Mouse (Mus musculus) heart, embryonic 16.5 days (tissue): Measurements from ENCODE around the gene 1700123O20Rik. TPM values are rescaled to one million over a fixed set of nuclear protein-coding genes. Genes with fewer than 3 reads are reported as not detected.

ENCODE experiments used
- ATAC-seq: fragments of 200-750 bp; cut with Nextera tagmentation; replicated peaks from 2 replicates; pipeline ENCODE4 v1.8.0; 2017; ENCODE audit warnings: moderate number of reproducible peaks; ENCODE audit not compliant: insufficient read depth, low FRiP score; ENCODE audit errors: extremely low read depth
- H3K27ac ChIP-seq: fragments of 300-500 bp; sonication (generic); 2 replicates; pipeline ENCODE4 v1.5.1; 2014; ENCODE audit warnings: mild to moderate bottlenecking, low read length, control low read depth, moderate library complexity
- H3K27me3 ChIP-seq: fragments of 300-500 bp; sonication (generic); 2 replicates; pipeline ENCODE4 v1.6.1; 2014; ENCODE audit warnings: low read length, mixed read lengths; ENCODE audit not compliant: control insufficient read depth, insufficient read depth
- H3K36me3 ChIP-seq: fragments of 300-500 bp; sonication (generic); 2 replicates; pipeline ENCODE4 v1.6.1; 2014; ENCODE audit not compliant: control insufficient read depth, insufficient read depth
- H3K4me1 ChIP-seq: fragments of 300-500 bp; sonication (generic); 2 replicates; pipeline ENCODE4 v1.6.1; 2014; ENCODE audit warnings: low read length, mixed read lengths; ENCODE audit not compliant: control insufficient read depth, insufficient read depth
- H3K4me2 ChIP-seq: fragments of 300-500 bp; sonication (generic); 2 replicates; pipeline ENCODE4 v1.6.1; 2014; ENCODE audit warnings: low read depth, mild to moderate bottlenecking, control low read depth, low read length
- H3K4me3 ChIP-seq: fragments of 300-500 bp; sonication (generic); 2 replicates; pipeline ENCODE4 v1.5.1; 2014; ENCODE audit warnings: mild to moderate bottlenecking, control low read depth, low read length
- H3K9ac ChIP-seq: fragments of 300-500 bp; sonication (generic); 2 replicates; pipeline ENCODE4 v1.6.1; 2014; ENCODE audit warnings: low read length, control low read depth
- H3K9me3 ChIP-seq: fragments of 300-500 bp; sonication (generic); replicated peaks from 2 replicates; pipeline ENCODE4 v1.6.1; 2016; ENCODE audit warnings: low read length; ENCODE audit not compliant: control insufficient read depth
- WGBS: fragments of 180-500 bp; shearing (Covaris S2); extraction: QIAGEN DNeasy Blood & Tissue Kit; methylation state at CpG from one replicate; pipeline ENCODE4 v1.1.7; 2014; 5-methylcytosine and 5-hydroxymethylcytosine counted together
- polyA plus RNA-seq: library from polyadenylated mRNA; unstranded; fragments of >200 nt; fragmentation: Nextera tagmentation; extraction: Ambion mirVana; gene quantifications from 2 replicates; pipeline ENCODE4 v1.2.1, GENCODE M21; 2015

1700123O20Rik gene
- polyA plus RNA-seq, 1 experiment from 2014 or later, result 49.8 TPM

GRCm38 (mm10) chr14:54687251-54687650, 1.2 kb downstream of the 1700123O20Rik start:
- H3K9me3 ChIP-seq, result no peaks in the 10 kb centered on the region
- peak overlapping the region; percentile 100 for H3K9ac ChIP-seq
- peak overlapping the region; percentile 99 for H3K27ac ChIP-seq
- ATAC-seq, result no peak
- H3K4me1 ChIP-seq, result peaks cover 27% of the 10 kb centered on the region
- peak overlapping the region; percentile 84 for H3K4me2 ChIP-seq
- peaks cover 19% of the 10 kb centered on the region for H3K36me3 ChIP-seq
- no peaks in the 10 kb centered on the region for H3K27me3 ChIP-seq
- WGBS, result 4% methylated on average over 8 of the region's 8 CpGs
- peak overlapping the region; percentile 96 for H3K4me3 ChIP-seq

GRCm38 (mm10) chr14:54695042-54695441, 9.0 kb downstream of the 1700123O20Rik start:
- no peak overlapping the region for H3K4me2 ChIP-seq
- no peak overlapping the region for H3K9ac ChIP-seq
- no peak for ATAC-seq
- 56% methylated on average over 6 of the region's 6 CpGs for WGBS
- H3K9me3 ChIP-seq, result no peaks in the 10 kb centered on the region
- H3K27me3 ChIP-seq, result no peaks in the 10 kb centered on the region
- no peaks in the 10 kb centered on the region for H3K4me1 ChIP-seq
- H3K27ac ChIP-seq, result no peak overlapping the region
- no peak overlapping the region for H3K4me3 ChIP-seq
- H3K36me3 ChIP-seq, result peaks cover 7% of the 10 kb centered on the region

DNA sequence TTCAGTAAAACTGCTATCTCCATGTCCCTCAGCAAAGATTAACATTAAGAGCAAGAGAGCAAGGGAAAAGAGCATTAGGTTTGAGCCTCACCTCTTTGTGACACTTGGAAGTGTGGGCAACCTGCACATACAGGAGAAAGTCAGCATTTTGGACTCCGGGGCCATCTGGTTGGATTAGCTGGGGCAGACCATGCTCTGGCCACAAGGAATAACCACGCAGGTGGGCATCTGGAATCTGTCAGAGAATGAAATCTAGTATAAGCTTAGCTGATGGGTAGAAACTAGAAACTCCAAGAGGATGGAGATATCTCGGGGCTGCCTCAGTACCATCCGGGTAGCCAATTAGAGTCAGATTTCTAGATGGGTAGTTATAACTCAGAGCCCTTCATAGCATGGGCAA, 10.7 kb downstream of the 1700123O20Rik start:
- WGBS, result 75% methylated on average over 4 of the region's 4 CpGs
- no peaks in the 10 kb centered on the region for H3K27me3 ChIP-seq
- H3K4me1 ChIP-seq, result 0 out of 2 replicates have a peak, but pooled peaks cover 2% of the 10 kb centered on the region
- no peak overlapping the region for H3K9ac ChIP-seq
- no peak overlapping the region for H3K27ac ChIP-seq
- H3K4me3 ChIP-seq, result no peak overlapping the region
- H3K36me3 ChIP-seq, result peaks cover 4% of the 10 kb centered on the region
- H3K4me2 ChIP-seq, result no peak overlapping the region
- no peaks in the 10 kb centered on the region for H3K9me3 ChIP-seq
- ATAC-seq, result no peak

DNA sequence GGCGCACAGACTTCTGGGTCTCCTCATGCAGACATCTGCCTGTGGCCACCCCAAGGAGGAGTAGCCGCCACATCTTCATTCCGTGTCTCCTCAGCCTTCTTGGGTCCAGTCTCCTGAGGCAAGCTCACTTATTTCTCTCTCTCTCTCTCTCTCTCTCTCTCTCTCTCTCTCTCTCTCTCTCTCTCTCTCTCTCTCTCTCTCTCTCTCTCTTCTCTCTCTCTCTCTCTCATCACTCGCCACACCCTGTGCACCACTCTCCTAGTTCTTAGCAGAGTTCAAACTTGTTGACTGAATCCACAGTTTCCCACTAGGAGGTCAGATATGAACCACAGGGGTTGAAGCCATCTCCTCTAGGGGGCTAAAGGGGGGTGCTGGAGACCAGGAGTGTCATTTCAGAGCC, 12.7 kb downstream of the 1700123O20Rik start, which contains the start of gene Gm29776:
TSS of gene Gm29776 (minus strand) at position 101 of the 400 bp plus-strand sequence.
- ATAC-seq, result no peak
- 81% methylated on average over 4 of the region's 4 CpGs for WGBS

GRCm38 (mm10) chr14:54699586-54699985, 13.6 kb downstream of the 1700123O20Rik start:
- Histone ChIP-seq H3K4me3 (no peak overlapping the region), H3K27ac (no peak overlapping the region), H3K4me1 (0 out of 2 replicates have a peak, but pooled peaks cover 2% of the 10 kb centered on the region), H3K9me3 (no peaks in the 10 kb centered on the region), H3K4me2 (no peak overlapping the region), H3K27me3 (no peaks in the 10 kb centered on the region), H3K9ac (no peak overlapping the region), H3K36me3 (no peaks in the 10 kb centered on the region)
- 49% methylated on average over 3 of the region's 3 CpGs for WGBS
- no peak for ATAC-seq

More for the DNA sequence above, 12.7 kb downstream of the 1700123O20Rik start, which contains the start of gene Gm29776:
- Histone ChIP-seq H3K27ac (no peak within 1 kb of the TSS), H3K9me3 (no peaks in the 10 kb centered on the region), H3K27me3 (no peaks in the 10 kb centered on the region), H3K4me2 (no peak within 1 kb of the TSS), H3K36me3 (no peaks in the 10 kb centered on the region), H3K4me3 (no peak within 1 kb of the TSS), H3K4me1 (0 out of 2 replicates have a peak, but pooled peaks cover 2% of the 10 kb centered on the region), H3K9ac (no peak within 1 kb of the TSS)

DNA sequence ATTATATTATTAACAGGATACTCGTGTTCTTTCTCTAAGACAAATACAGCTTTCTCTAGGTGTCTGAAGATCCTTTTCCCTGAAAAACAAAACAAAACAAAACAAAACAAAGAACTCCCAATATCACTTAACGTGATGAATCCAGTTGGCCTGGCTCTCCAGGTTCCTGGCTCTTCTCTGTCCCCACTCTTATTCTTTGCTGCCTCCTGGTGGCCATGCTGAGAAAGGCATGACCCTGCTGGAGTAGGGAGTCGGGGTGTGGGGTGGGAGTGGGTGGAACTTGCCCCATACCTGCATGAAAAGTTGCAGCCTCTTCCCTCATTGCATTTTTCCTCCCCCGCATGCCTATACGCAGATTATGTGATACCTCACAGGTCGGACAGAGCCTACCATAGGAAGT, 15.3 kb downstream of the 1700123O20Rik start:
- H3K27ac ChIP-seq, result no peak overlapping the region
- no peak overlapping the region for H3K9ac ChIP-seq
- H3K27me3 ChIP-seq, result no peaks in the 10 kb centered on the region
- no peak overlapping the region for H3K4me3 ChIP-seq
- no peaks in the 10 kb centered on the region for H3K36me3 ChIP-seq
- no peak overlapping the region for H3K4me2 ChIP-seq
- H3K4me1 ChIP-seq, result peaks cover 6% of the 10 kb centered on the region
- no peak; the same call in 1 of the 2 replicates for ATAC-seq
- WGBS, result 6% methylated on average over 6 of the region's 6 CpGs
- no peaks in the 10 kb centered on the region for H3K9me3 ChIP-seq

DNA sequence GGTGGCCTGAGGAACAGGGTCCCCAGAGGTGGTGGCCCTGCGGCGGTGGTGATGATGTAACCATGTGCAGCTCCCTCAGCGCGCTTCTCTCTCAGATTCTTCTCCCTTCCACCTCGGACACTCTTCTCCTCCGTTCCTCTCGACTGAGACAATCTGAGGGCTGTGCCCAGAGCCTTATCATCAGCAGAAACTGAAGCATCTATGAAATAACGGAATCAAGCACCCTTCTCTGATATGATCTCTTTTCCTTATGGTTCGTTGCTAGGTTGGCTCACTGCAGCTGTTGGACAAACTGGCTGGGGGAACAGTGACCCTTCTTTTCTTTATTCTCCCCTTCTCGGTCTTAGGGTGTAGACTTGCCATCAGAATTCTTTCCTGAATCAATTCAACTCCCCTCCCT, 17.2 kb downstream of the 1700123O20Rik start:
- Histone ChIP-seq H3K4me1 (peaks cover 14% of the 10 kb centered on the region), H3K9ac (no peak overlapping the region), H3K27me3 (no peaks in the 10 kb centered on the region), H3K27ac (no peak overlapping the region), H3K9me3 (no peaks in the 10 kb centered on the region), H3K4me2 (no peak overlapping the region), H3K36me3 (no peaks in the 10 kb centered on the region), H3K4me3 (no peak overlapping the region)
- no peak for ATAC-seq
- WGBS, result 48% methylated on average over 10 of the region's 10 CpGs

DNA sequence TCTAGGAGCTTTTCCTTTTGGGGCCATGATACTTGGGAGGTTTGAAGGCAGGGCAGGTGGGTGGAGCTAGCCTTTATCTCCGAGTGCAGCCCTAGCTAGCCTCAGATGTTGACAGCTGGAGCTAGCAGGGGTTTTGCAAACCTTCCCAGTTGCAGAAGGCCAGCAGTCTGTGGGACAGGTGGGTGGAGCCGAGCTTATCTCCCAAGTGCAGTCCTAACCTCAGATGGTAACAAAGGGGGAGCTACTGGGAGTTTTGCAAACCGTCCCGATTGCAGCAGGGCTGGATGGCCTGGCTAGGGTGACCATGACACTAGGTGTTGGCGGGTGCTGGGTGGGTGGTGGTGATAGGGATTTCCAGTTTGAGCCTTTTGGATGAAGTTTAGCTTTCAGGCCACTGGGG, 19.8 kb downstream of the 1700123O20Rik start:
- no peaks in the 10 kb centered on the region for H3K9me3 ChIP-seq
- 21% methylated on average over 5 of the region's 5 CpGs for WGBS
- no peak overlapping the region for H3K4me3 ChIP-seq
- H3K27ac ChIP-seq, result no peak overlapping the region
- H3K9ac ChIP-seq, result no peak overlapping the region
- peak; percentile 28; the same call in 1 of the 2 replicates for ATAC-seq
- H3K36me3 ChIP-seq, result no peaks in the 10 kb centered on the region
- H3K4me1 ChIP-seq, result peaks cover 14% of the 10 kb centered on the region
- no peaks in the 10 kb centered on the region for H3K27me3 ChIP-seq
- H3K4me2 ChIP-seq, result no peak overlapping the region

DNA sequence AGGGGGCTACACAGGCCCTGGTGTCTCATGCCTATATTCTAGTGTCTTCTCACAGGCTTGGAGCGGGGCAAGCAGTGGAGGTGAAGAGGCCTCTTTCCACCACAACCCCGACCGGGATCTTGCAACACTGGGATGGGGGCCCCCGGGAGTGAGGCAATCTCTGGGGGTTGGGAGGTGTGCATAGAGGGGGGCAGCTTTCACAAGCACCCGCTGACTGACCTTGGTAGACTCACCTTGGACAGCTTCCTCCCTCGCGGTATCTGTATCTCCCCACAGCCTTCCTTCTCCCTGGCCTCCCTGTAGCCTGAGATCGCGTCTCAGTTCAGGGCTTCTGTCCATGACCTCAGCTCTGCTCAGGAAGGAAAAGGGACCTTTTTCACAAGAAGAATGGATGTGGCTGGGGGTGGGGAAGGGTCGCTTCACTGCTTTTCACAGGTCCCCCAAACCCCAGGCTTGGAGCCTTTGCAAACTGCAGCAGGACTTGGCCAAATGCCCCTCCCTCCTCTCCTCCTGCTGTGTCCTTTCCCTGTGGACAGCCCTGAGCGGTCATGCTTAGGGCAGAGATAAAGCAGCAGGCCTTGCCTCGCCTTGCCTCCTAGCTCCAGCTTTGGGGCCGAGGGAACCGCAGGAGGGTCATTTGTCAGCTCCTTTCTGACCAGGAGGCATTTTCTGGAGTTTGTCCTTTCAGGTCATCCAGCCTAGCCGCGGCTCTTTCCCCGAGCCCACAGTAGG, 20.7 kb downstream of the 1700123O20Rik start:
- 31% methylated on average over 17 of the region's 17 CpGs for WGBS
- Histone ChIP-seq H3K36me3 (no peaks in the 10 kb centered on the region), H3K9me3 (no peaks in the 10 kb centered on the region), H3K4me3 (no peak overlapping the region), H3K9ac (peak overlapping the region; percentile 34; the same call in 1 of the 2 replicates), H3K4me2 (no peak overlapping the region), H3K27me3 (no peaks in the 10 kb centered on the region), H3K27ac (no peak overlapping the region), H3K4me1 (peaks cover 12% of the 10 kb centered on the region)
- ATAC-seq, result peak; percentile 30; the same call in 1 of the 2 replicates
